Mouse (Mus musculus): Measurements from ENCODE around the gene Wnt8b. TPM values are rescaled to one million over a fixed set of nuclear protein-coding genes. Genes with fewer than 3 reads are reported as not detected.
"Not testable (repeated sequence)": the region's sequence is repeated elsewhere in the genome, so short reads cannot be mapped to it uniquely, and the experiment has no call there.

Gene Wnt8b
- 8.0 and 11.8 TPM in 2 replicates for polyA plus RNA-seq (2015; fragmentation: Nextera tagmentation; extraction: Ambion mirVana)

GRCm38 (mm10) chr19:44493128-44493527, at the start of gene Wnt8b:
Wnt8b (plus strand) TSS chr19:44493472.
- H3K9me3 ChIP-seq: no peaks in the 10 kb centered on the region
- ATAC-seq: no peak
- 5% methylated on average over 8 of the region's 8 CpGs for WGBS
- no peak within 1 kb of the TSS; the same call in 1 of the 2 replicates for H3K4me2 ChIP-seq (replicated peaks)
- no peak within 1 kb of the TSS for H3K9ac ChIP-seq (replicated peaks)
- no peaks in the 10 kb centered on the region for H3K36me3 ChIP-seq
- peaks cover 96% of the 10 kb centered on the region for H3K27me3 ChIP-seq
- peaks cover 12% of the 10 kb centered on the region for H3K4me1 ChIP-seq (replicated peaks)
- no peak within 1 kb of the TSS for H3K27ac ChIP-seq
- H3K4me3 ChIP-seq (replicated peaks): peak within 1 kb of the TSS; percentile 14; the same call in 1 of the 2 replicates

- Histone ChIP-seq H3K9ac (replicated peaks) (no peak overlapping the region), H3K4me3 (replicated peaks) (no peak overlapping the region), H3K27me3 (no peaks in the 10 kb centered on the region), H3K4me1 (replicated peaks) (no peaks in the 10 kb centered on the region), H3K9me3 (no peaks in the 10 kb centered on the region), H3K27ac (no peak overlapping the region), H3K4me2 (replicated peaks) (no peak overlapping the region), H3K36me3 (no peaks in the 10 kb centered on the region)
- ATAC-seq: no peak
- 96% methylated on average over 3 of the region's 3 CpGs for WGBS
Measured at GRCm38 (mm10) chr19:44445755-44446154, 47.5 kb upstream of the Wnt8b start.

GRCm38 (mm10) chr19:44447927-44448326, 45.3 kb upstream of the Wnt8b start:
- ATAC-seq: no peak
- Histone ChIP-seq H3K27me3 (no peaks in the 10 kb centered on the region), H3K4me1 (replicated peaks) (no peaks in the 10 kb centered on the region), H3K4me2 (replicated peaks) (no peak overlapping the region), H3K4me3 (replicated peaks) (no peak overlapping the region), H3K36me3 (no peaks in the 10 kb centered on the region), H3K9ac (replicated peaks) (no peak overlapping the region), H3K9me3 (no peaks in the 10 kb centered on the region), H3K27ac (no peak overlapping the region)
- 84% methylated on average over 4 of the region's 4 CpGs for WGBS

GRCm38 (mm10) chr19:44454862-44455261, 38.4 kb upstream of the Wnt8b start:
- no peak overlapping the region for H3K4me3 ChIP-seq (replicated peaks)
- no peaks in the 10 kb centered on the region for H3K9me3 ChIP-seq
- 90% methylated on average over 6 of the region's 6 CpGs for WGBS
- H3K9ac ChIP-seq (replicated peaks): no peak overlapping the region
- H3K36me3 ChIP-seq: no peaks in the 10 kb centered on the region
- 0 out of 2 replicates have a peak, but pooled peaks cover 2% of the 10 kb centered on the region for H3K27me3 ChIP-seq
- no peak overlapping the region for H3K4me2 ChIP-seq (replicated peaks)
- H3K4me1 ChIP-seq (replicated peaks): no peaks in the 10 kb centered on the region
- no peak overlapping the region for H3K27ac ChIP-seq
- no peak for ATAC-seq

GRCm38 (mm10) chr19:44455356-44455755, 37.9 kb upstream of the Wnt8b start:
- 0 out of 2 replicates have a peak, but pooled peaks cover 2% of the 10 kb centered on the region for H3K27me3 ChIP-seq
- H3K4me1 ChIP-seq (replicated peaks): no peaks in the 10 kb centered on the region
- no peak overlapping the region for H3K4me2 ChIP-seq (replicated peaks)
- H3K9me3 ChIP-seq: no peaks in the 10 kb centered on the region
- H3K27ac ChIP-seq: no peak overlapping the region
- no peak overlapping the region for H3K9ac ChIP-seq (replicated peaks)
- no peaks in the 10 kb centered on the region for H3K36me3 ChIP-seq
- no peak overlapping the region for H3K4me3 ChIP-seq (replicated peaks)
- WGBS: 91% methylated on average over 8 of the region's 8 CpGs
- ATAC-seq: no peak

GRCm38 (mm10) chr19:44457359-44458055, 35.8 kb upstream of the Wnt8b start:
- Histone ChIP-seq H3K9ac (replicated peaks) (no peak overlapping the region), H3K4me1 (replicated peaks) (no peaks in the 10 kb centered on the region), H3K9me3 (no peaks in the 10 kb centered on the region), H3K27me3 (0 out of 2 replicates have a peak, but pooled peaks cover 2% of the 10 kb centered on the region), H3K4me2 (replicated peaks) (no peak overlapping the region), H3K36me3 (no peaks in the 10 kb centered on the region), H3K4me3 (replicated peaks) (no peak overlapping the region), H3K27ac (no peak overlapping the region)
- 57% methylated on average over 3 of the region's 3 CpGs for WGBS
- ATAC-seq: no peak

- no peaks in the 10 kb centered on the region for H3K9me3 ChIP-seq
- H3K4me3 ChIP-seq (replicated peaks): no peak overlapping the region
- no peaks in the 10 kb centered on the region for H3K36me3 ChIP-seq
- no peak overlapping the region for H3K27ac ChIP-seq
- 0 out of 2 replicates have a peak, but pooled peaks cover 2% of the 10 kb centered on the region for H3K27me3 ChIP-seq
- no peaks in the 10 kb centered on the region for H3K4me1 ChIP-seq (replicated peaks)
- 93% methylated on average over 13 of the region's 13 CpGs for WGBS
- no peak overlapping the region for H3K4me2 ChIP-seq (replicated peaks)
- ATAC-seq: no peak
- no peak overlapping the region for H3K9ac ChIP-seq (replicated peaks)
Measured at GRCm38 (mm10) chr19:44458696-44459095, 34.6 kb upstream of the Wnt8b start.

GRCm38 (mm10) chr19:44460441-44460840, 32.8 kb upstream of the Wnt8b start:
- Histone ChIP-seq H3K9ac (replicated peaks) (no peak overlapping the region), H3K9me3 (no peaks in the 10 kb centered on the region), H3K4me2 (replicated peaks) (no peak overlapping the region), H3K27ac (no peak overlapping the region), H3K4me1 (replicated peaks) (no peaks in the 10 kb centered on the region), H3K27me3 (no peaks in the 10 kb centered on the region), H3K4me3 (replicated peaks) (no peak overlapping the region), H3K36me3 (no peaks in the 10 kb centered on the region)
- no peak for ATAC-seq
- 79% methylated on average over 5 of the region's 5 CpGs for WGBS

GRCm38 (mm10) chr19:44461500-44461899, 31.8 kb upstream of the Wnt8b start:
- no peak overlapping the region for H3K4me3 ChIP-seq (replicated peaks)
- no peak overlapping the region for H3K27ac ChIP-seq
- H3K9me3 ChIP-seq: no peaks in the 10 kb centered on the region
- H3K4me1 ChIP-seq (replicated peaks): no peaks in the 10 kb centered on the region
- WGBS: 53% methylated on average over 4 of the region's 4 CpGs
- H3K27me3 ChIP-seq: no peaks in the 10 kb centered on the region
- no peak overlapping the region for H3K9ac ChIP-seq (replicated peaks)
- H3K36me3 ChIP-seq: no peaks in the 10 kb centered on the region
- H3K4me2 ChIP-seq (replicated peaks): no peak overlapping the region
- ATAC-seq: no peak

GRCm38 (mm10) chr19:44462141-44462540, 31.1 kb upstream of the Wnt8b start:
- no peaks in the 10 kb centered on the region for H3K36me3 ChIP-seq
- no peak for ATAC-seq
- H3K27ac ChIP-seq: no peak overlapping the region
- H3K9ac ChIP-seq (replicated peaks): no peak overlapping the region
- H3K9me3 ChIP-seq: no peaks in the 10 kb centered on the region
- 91% methylated on average over 4 of the region's 4 CpGs for WGBS
- H3K4me2 ChIP-seq (replicated peaks): no peak overlapping the region
- H3K4me1 ChIP-seq (replicated peaks): no peaks in the 10 kb centered on the region
- no peak overlapping the region for H3K4me3 ChIP-seq (replicated peaks)
- H3K27me3 ChIP-seq: no peaks in the 10 kb centered on the region

GRCm38 (mm10) chr19:44465960-44466525, 27.2 kb upstream of the Wnt8b start:
- not testable (repeated sequence) for H3K9me3 ChIP-seq; H3K27me3 ChIP-seq; H3K36me3 ChIP-seq; H3K9ac ChIP-seq (replicated peaks); ATAC-seq; H3K4me2 ChIP-seq (replicated peaks); H3K4me3 ChIP-seq (replicated peaks); H3K4me1 ChIP-seq (replicated peaks)
- 0 out of 2 replicates have a peak overlapping the region, but pooled peaks have one; percentile 21 for H3K27ac ChIP-seq
- WGBS: 64% methylated on average over 14 of the region's 14 CpGs

GRCm38 (mm10) chr19:44474158-44474557, 19.1 kb upstream of the Wnt8b start:
- Histone ChIP-seq H3K4me2 (replicated peaks) (no peak overlapping the region), H3K9me3 (no peaks in the 10 kb centered on the region), H3K27me3 (peaks cover 30% of the 10 kb centered on the region), H3K36me3 (no peaks in the 10 kb centered on the region), H3K4me1 (replicated peaks) (no peaks in the 10 kb centered on the region), H3K27ac (no peak overlapping the region), H3K4me3 (replicated peaks) (no peak overlapping the region), H3K9ac (replicated peaks) (no peak overlapping the region)
- ATAC-seq: no peak
- 4% methylated on average over 10 of the region's 10 CpGs for WGBS
